Mouse (Mus musculus): ENCODE results near the gene Gm21974.

DNA sequence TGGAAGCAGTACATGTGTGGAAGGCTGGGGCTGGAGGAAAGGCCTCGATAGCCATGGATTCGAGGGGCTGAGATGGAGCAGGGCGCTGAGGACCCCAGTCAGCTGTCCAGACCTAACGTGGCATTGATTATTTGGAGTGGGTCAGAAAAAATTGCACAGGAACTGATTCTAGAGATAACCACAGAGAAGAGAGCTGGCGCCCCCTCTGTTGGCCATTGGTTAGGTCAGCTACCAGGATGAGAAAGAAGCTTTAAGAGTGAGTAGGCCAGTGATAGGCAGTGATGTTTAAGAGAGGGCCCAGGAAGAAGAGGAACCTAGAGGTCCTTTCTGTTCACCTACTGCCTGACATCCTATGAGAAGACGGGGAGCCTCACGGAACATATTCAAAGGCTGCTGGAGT, 24.0 kb upstream of the Gm21974 start:
- no peak for TF ChIP-seq POLR2A (IDR thresholded peaks at IDR 0.05; ENCODE audit: insufficient read length, low read depth)
- TF ChIP-seq REST (IDR thresholded peaks at IDR 0.05; ENCODE audit: insufficient read depth, insufficient read length) = no peak
- no peak for TF ChIP-seq E2F4 (IDR thresholded peaks at IDR 0.05; ENCODE audit: insufficient read depth)
- no peak for TF ChIP-seq MYOG (IDR thresholded peaks at IDR 0.05; ENCODE audit: control insufficient read depth in 1 of 3, insufficient read depth in 1 of 3, insufficient read length in 2 of 3, low read depth in 2 of 3)
- no peak for TF ChIP-seq MAX (IDR thresholded peaks at IDR 0.05; ENCODE audit: low read depth)
- TF ChIP-seq POLR2AphosphoS2 (IDR thresholded peaks at IDR 0.05; ENCODE audit: insufficient read length, low read depth) = no peak
- TF ChIP-seq USF1 (IDR thresholded peaks at IDR 0.05; ENCODE audit: low read depth) = no peak
- no peak for TF ChIP-seq CEBPB (IDR thresholded peaks at IDR 0.05; ENCODE audit: insufficient read depth, poor library complexity, severe bottlenecking)
- no peak for TF ChIP-seq MYOD1 (IDR thresholded peaks at IDR 0.05; ENCODE audit: control insufficient read depth in 1 of 3, insufficient read length in 2 of 3, low read depth in 2 of 3)
- no peak for TF ChIP-seq TCF12 (IDR thresholded peaks at IDR 0.05; ENCODE audit: insufficient read depth, poor library complexity, severe bottlenecking)
- no peak for TF ChIP-seq TCF3 (IDR thresholded peaks at IDR 0.05; ENCODE audit: insufficient read length, low read depth)
- TF ChIP-seq SRF (IDR thresholded peaks at IDR 0.05; ENCODE audit: control insufficient read depth, insufficient read length, low read depth) = no peak
